Mouse (Mus musculus) heart, postnatal 0 days (tissue): ENCODE data around the gene Gramd1c. TPM values are rescaled to one million over a fixed set of nuclear protein-coding genes. Genes with fewer than 3 reads are reported as not detected.

ENCODE experiments used
- ATAC-seq: fragments of 200-750 bp; cut with Nextera tagmentation; 2 replicates; pipeline ENCODE4 v1.8.0; 2017; ENCODE audit warnings: low read depth, moderate number of reproducible peaks, moderate library complexity; ENCODE audit not compliant: insufficient read depth
- DNase-seq: peaks from one replicate; pipeline ENCODE4 v3.0.0-alpha.2; 2016; ENCODE audit warnings: low spot score
- H3K27ac ChIP-seq: fragments of 300-500 bp; sonication (generic); 2 replicates; pipeline ENCODE4 v1.5.1; 2014; ENCODE audit warnings: low read depth, mild to moderate bottlenecking
- H3K27me3 ChIP-seq: fragments of 300-500 bp; sonication (generic); 2 replicates; pipeline ENCODE4 v1.6.1; 2014; ENCODE audit warnings: low read length, mixed read lengths; ENCODE audit not compliant: control insufficient read depth, insufficient read depth
- H3K36me3 ChIP-seq: fragments of 300-500 bp; sonication (generic); replicated peaks from 2 replicates; pipeline ENCODE4 v1.6.1; 2014; ENCODE audit warnings: low read length, mixed read lengths; ENCODE audit not compliant: control insufficient read depth, insufficient read depth
- H3K4me1 ChIP-seq: fragments of 300-500 bp; sonication (generic); 2 replicates; pipeline ENCODE4 v1.6.1; 2014; ENCODE audit warnings: antibody characterized with exemption; ENCODE audit not compliant: control insufficient read depth, insufficient read depth
- H3K4me2 ChIP-seq: fragments of 300-500 bp; sonication (generic); 2 replicates; pipeline ENCODE4 v1.6.1; 2014; ENCODE audit warnings: low read depth, mild to moderate bottlenecking, low read length, moderate library complexity
- H3K4me3 ChIP-seq: fragments of 300-500 bp; sonication (generic); 2 replicates; pipeline ENCODE4 v1.5.1; 2014; ENCODE audit warnings: low read depth, low read length
- H3K9ac ChIP-seq: fragments of 300-500 bp; sonication (generic); replicated peaks from 2 replicates; pipeline ENCODE4 v1.6.1; 2014; ENCODE audit warnings: low read depth, low read length, mixed read lengths
- H3K9me3 ChIP-seq: fragments of 300-500 bp; sonication (generic); replicated peaks from 2 replicates; pipeline ENCODE4 v1.6.1; 2016; ENCODE audit warnings: low read length; ENCODE audit not compliant: control insufficient read depth
- CTCF ChIP-seq: IDR thresholded peaks from 2 replicates; pipeline ENCODE4 v1.5.1; 2016; ENCODE audit warnings: antibody characterized with exemption, control low read depth, low read depth
- EP300 ChIP-seq: IDR thresholded peaks from 2 replicates; pipeline ENCODE4 v1.6.1; 2016; ENCODE audit warnings: antibody characterized with exemption, low read depth
- WGBS: fragments of 180-500 bp; shearing (Covaris S2); extraction: QIAGEN DNeasy Blood & Tissue Kit; methylation state at CpG from one replicate; pipeline ENCODE4 v1.1.7; 2014; 5-methylcytosine and 5-hydroxymethylcytosine counted together
- polyA plus RNA-seq: library from polyadenylated mRNA; unstranded; fragments of >200 nt; fragmentation: Nextera tagmentation; extraction: Ambion mirVana; gene quantifications from 2 replicates; pipeline ENCODE4 v1.2.1, GENCODE M21; 2015
- total RNA-seq: library from RNA; depleted of rRNA; stranded (reverse); fragments of >200 nt; gene quantifications from 2 replicates; pipeline ENCODE4 v1.2.3, GENCODE M21; 2014; ENCODE audit warnings: low replicate concordance

Gramd1c gene
- total and polyA plus RNA-seq, 2 experiments from 2014 or later: 1.0 to 2.0 TPM

GRCm38 (mm10) chr16:44055766-44056165, 7.4 kb downstream of the Gramd1c start:
- H3K4me1 ChIP-seq: no peaks in the 10 kb centered on the region
- H3K9me3 ChIP-seq: no peaks in the 10 kb centered on the region
- H3K36me3 ChIP-seq: no peaks in the 10 kb centered on the region
- no peaks in the 10 kb centered on the region for H3K27me3 ChIP-seq
- ATAC-seq: no peak
- H3K4me2 ChIP-seq: no peak overlapping the region
- H3K9ac ChIP-seq: no peak overlapping the region
- TF ChIP-seq CTCF (no peak), EP300 (no peak)
- DNase-seq: no peak
- 68% methylated on average over 8 of the region's 8 CpGs for WGBS
- no peak overlapping the region for H3K27ac ChIP-seq
- no peak overlapping the region for H3K4me3 ChIP-seq

GRCm38 (mm10) chr16:44053265-44053664, 9.9 kb downstream of the Gramd1c start:
- Histone ChIP-seq H3K4me3 (no peak overlapping the region), H3K27me3 (no peaks in the 10 kb centered on the region), H3K4me1 (no peaks in the 10 kb centered on the region), H3K4me2 (no peak overlapping the region), H3K27ac (no peak overlapping the region), H3K9ac (no peak overlapping the region), H3K9me3 (no peaks in the 10 kb centered on the region), H3K36me3 (no peaks in the 10 kb centered on the region)
- TF ChIP-seq CTCF: no peak
- ATAC-seq (no peak), DNase-seq (no peak)
- 74% methylated on average over 6 of the region's 6 CpGs for WGBS

- no peak for DNase-seq
- H3K36me3 ChIP-seq: no peaks in the 10 kb centered on the region
- no peak overlapping the region for H3K4me2 ChIP-seq
- ATAC-seq: no peak
- no peak for TF ChIP-seq CTCF
- TF ChIP-seq EP300: no peak
- no peaks in the 10 kb centered on the region for H3K9me3 ChIP-seq
- WGBS: 73% methylated on average over 6 of the region's 6 CpGs
- no peak overlapping the region for H3K4me3 ChIP-seq
- no peak overlapping the region for H3K27ac ChIP-seq
- H3K4me1 ChIP-seq: no peaks in the 10 kb centered on the region
- no peaks in the 10 kb centered on the region for H3K27me3 ChIP-seq
- no peak overlapping the region for H3K9ac ChIP-seq
Measured at GRCm38 (mm10) chr16:44052390-44052789, 10.8 kb downstream of the Gramd1c start.

- H3K4me2 ChIP-seq: no peak overlapping the region
- 80% methylated on average over 5 of the region's 5 CpGs for WGBS
- H3K27me3 ChIP-seq: no peaks in the 10 kb centered on the region
- H3K27ac ChIP-seq: no peak overlapping the region
- no peaks in the 10 kb centered on the region for H3K9me3 ChIP-seq
- DNase-seq: no peak
- TF ChIP-seq CTCF: no peak
- TF ChIP-seq EP300: no peak
- no peak overlapping the region for H3K9ac ChIP-seq
- H3K4me3 ChIP-seq: no peak overlapping the region
- no peaks in the 10 kb centered on the region for H3K4me1 ChIP-seq
- ATAC-seq: no peak
- H3K36me3 ChIP-seq: no peaks in the 10 kb centered on the region
Measured at GRCm38 (mm10) chr16:44050139-44050538, 13.0 kb downstream of the Gramd1c start.

GRCm38 (mm10) chr16:44039112-44039511, 24.0 kb downstream of the Gramd1c start:
- 83% methylated on average over 4 of the region's 4 CpGs for WGBS
- Histone ChIP-seq H3K4me2 (no peak overlapping the region), H3K27ac (no peak overlapping the region), H3K9ac (no peak overlapping the region), H3K27me3 (no peaks in the 10 kb centered on the region), H3K9me3 (no peaks in the 10 kb centered on the region), H3K4me3 (no peak overlapping the region), H3K36me3 (no peaks in the 10 kb centered on the region), H3K4me1 (no peaks in the 10 kb centered on the region)
- DNase-seq (no peak), ATAC-seq (no peak)
- TF ChIP-seq EP300: no peak
- no peak for TF ChIP-seq CTCF

- no peak for ATAC-seq
- 68% methylated on average over 3 of the region's 3 CpGs for WGBS
Measured at GRCm38 (mm10) chr16:44035221-44035620, 27.9 kb downstream of the Gramd1c start.

More at GRCm38 (mm10) chr16:44035221-44035620, 27.9 kb downstream of the Gramd1c start:
- Histone ChIP-seq H3K27ac (no peak overlapping the region), H3K36me3 (no peaks in the 10 kb centered on the region), H3K4me1 (no peaks in the 10 kb centered on the region), H3K27me3 (no peaks in the 10 kb centered on the region), H3K9me3 (no peaks in the 10 kb centered on the region), H3K9ac (no peak overlapping the region), H3K4me3 (no peak overlapping the region), H3K4me2 (no peak overlapping the region)
- no peak for DNase-seq
- no peak for TF ChIP-seq CTCF
- no peak for TF ChIP-seq EP300
